Mouse (Mus musculus): ENCODE data around the gene Foxr1.

Foxr1 gene

DNA sequence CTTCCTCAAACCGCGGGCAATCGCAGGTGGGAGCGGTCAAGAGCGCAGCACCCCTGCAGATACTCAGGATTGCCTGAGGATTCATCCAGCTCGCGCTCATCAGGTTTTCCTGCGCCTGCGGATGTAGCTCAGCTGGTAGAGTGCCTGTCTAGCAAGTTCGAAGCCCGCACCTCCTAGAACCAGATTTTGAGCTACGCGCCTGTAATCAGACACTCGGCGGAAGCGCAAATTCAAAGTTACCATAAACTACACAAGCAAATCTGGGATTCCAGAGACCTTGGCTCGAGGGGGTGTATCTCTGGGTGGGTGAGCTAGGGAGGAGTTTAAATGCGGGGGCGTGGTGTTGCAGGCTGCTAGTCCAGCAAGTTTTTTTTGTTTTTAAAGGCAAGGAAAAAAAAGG lies at the start of gene Foxr1:
Gene Foxr1, minus strand, starts transcription at position 176 of the 400 bp plus-strand sequence.
- no peak for DNase-seq (ENCODE audit: low spot score)

GRCm38 (mm10) chr9:44490086-44490967 lies 49.4 kb upstream of the Foxr1 start:
- no peak for DNase-seq (ENCODE audit: low spot score)

GRCm38 (mm10) chr9:44489651-44490085 lies 48.7 kb upstream of the Foxr1 start:
- DNase-seq (ENCODE audit: low spot score) = no peak

GRCm38 (mm10) chr9:44488855-44489381 lies 48.0 kb upstream of the Foxr1 start:
- DNase-seq (ENCODE audit: low spot score) = no peak

- DNase-seq (ENCODE audit: low spot score) = no peak
Measured at GRCm38 (mm10) chr9:44488416-44488815, 47.5 kb upstream of the Foxr1 start.

- no peak for DNase-seq (ENCODE audit: low spot score)
Measured at GRCm38 (mm10) chr9:44487441-44487840, 46.5 kb upstream of the Foxr1 start.

GRCm38 (mm10) chr9:44486741-44487421 lies 45.9 kb upstream of the Foxr1 start:
- DNase-seq (ENCODE audit: low spot score) = no peak

DNA sequence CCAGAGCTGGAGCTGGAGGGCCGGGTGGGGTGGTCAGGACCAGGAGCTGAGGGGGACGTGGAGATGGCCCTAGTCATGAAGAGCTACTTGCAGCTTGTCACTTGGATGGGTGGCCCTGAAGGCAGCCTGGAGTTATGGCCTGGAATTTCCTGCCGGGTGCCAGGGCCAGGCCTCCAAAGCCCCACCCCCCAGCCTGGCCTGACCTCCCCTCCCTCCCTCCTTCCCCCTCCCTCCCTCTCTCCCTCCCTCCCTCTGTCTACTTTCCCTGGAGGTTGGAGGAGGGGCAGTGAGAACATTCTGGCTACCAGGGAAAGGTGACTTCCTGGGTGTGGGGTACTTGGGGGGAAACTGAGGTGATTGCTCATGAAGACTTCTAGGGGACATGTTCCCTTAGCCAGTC lies 45.4 kb upstream of the Foxr1 start:
- no peak for DNase-seq (ENCODE audit: low spot score)

DNA sequence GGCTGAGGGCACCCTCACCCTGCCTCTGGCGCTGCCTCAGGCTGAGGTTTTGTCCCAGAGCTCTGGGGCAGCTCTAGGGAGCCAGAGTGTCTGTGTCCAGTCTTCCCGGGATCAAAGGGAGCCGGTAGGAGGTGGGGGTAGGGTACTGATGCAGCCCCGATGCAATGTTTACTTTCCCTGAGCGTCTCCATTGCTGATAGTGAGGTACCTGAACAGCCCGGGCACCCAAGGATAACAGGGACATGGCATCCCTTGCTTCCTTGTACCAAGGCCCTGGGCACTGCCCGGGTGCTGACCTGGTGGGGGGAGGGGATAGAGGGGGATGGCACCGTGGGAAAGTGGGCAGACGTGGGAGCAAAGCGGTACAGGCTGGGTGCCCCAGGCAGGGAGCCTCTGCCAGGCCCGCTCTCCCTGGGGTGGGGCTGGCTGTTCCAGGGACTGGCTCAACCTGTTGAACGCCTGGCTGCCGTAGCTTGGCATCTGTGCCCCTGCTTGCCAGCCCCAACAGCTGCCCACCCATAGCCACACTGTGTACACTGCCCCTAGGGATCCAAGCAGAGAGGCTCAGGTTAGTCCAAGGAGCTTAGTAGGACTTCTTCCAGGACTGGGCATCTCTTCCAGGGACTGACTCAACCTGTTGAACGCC lies 44.7 kb upstream of the Foxr1 start:
- no peak for DNase-seq (ENCODE audit: low spot score)

GRCm38 (mm10) chr9:44485105-44485515 lies 44.2 kb upstream of the Foxr1 start:
- no peak for DNase-seq (ENCODE audit: low spot score)

- no peak for DNase-seq (ENCODE audit: low spot score)
Measured at GRCm38 (mm10) chr9:44484311-44485104, 43.6 kb upstream of the Foxr1 start.

DNA sequence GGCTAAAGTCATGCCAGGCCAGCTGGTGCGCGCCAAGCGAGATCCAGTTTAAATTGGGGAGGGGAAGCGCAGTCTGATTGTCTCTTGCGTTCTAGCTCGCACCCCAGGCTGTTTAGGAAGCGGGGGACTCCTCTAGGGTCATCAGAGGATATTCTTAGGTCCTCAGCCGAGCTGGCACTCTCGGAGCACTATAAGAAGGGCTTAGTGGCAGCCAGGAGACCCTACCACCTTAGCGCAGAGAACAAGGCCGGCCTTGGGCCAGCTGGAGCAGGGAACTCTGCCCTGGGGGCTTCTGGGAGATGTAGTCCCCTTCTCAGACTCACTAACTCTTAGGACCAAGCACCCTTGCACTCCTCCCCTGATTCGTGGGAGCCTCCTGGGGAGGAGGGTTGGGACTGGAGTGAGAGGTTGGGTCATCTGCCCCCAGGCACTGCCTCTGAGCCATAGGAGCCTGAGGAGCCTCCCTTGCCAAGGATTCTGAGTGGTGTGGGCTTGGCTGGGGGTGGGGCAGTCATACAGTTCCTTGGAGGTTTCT lies 42.6 kb upstream of the Foxr1 start:
- DNase-seq (ENCODE audit: low spot score) = no peak

- DNase-seq (ENCODE audit: low spot score) = no peak
Measured at GRCm38 (mm10) chr9:44483041-44483509, 42.1 kb upstream of the Foxr1 start.

- DNase-seq (ENCODE audit: low spot score) = peak; percentile 80
Measured at GRCm38 (mm10) chr9:44482552-44482951, 41.6 kb upstream of the Foxr1 start, which contains the start of gene Bcl9l. TSS of gene Bcl9l (plus strand) at chr9:44482825.

DNA sequence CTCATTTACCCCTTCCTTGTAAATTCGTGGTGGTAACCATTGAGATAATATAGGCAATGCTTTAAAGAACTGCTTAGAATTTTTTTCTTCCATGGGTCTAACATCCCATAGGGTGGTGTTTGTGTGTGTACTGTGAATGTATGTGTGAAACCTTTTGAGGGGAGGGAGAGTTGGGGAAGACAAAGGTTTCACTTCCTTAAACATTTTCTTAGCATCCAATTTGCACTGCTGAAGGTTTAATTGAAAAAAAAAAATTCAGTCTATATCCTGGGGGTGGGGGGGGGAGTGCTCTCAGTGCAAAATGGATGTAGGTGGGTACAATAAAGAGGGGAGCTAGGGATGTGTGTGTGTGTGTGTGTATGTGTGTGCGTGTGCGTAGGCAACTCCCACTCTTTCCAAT lies 41.2 kb upstream of the Foxr1 start:
- no peak for DNase-seq (ENCODE audit: low spot score)

DNA sequence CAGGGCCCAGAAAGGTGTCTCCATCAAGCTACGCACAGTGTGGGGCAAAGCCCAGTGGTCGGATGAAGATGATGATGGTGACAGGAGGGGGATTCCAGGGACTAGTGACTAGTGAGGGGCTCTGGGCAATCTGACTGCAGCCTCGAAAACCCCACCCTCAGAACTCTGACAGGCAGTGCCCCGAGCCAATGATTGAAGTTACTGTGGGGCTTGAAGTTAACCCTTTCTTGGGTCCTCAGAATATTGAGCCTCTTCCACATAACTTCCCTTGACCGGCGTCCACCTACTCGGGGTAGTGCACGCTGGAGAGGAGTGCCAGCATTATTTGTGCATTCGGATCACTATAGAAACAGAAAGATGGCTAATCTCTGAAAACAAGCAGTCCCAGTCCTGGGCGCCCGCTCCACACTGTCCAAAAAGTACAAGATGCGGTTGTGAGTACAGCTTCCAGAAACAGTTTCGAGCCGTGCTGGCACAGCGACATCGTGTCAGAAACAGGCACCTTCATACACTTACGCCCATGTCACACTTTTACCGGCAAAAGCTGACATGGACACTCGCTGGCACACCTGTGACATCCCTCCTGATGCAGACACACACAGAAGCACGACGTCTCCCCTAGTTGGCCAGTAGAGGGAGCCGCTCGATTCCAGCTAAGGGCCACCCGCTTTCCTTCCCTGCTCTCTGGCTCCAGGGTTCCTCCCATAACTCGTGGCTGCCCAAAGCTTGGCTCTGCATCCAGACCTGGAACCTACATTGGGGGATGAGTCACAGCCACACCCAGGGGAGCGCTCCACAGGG lies 38.9 kb upstream of the Foxr1 start:
- peak; percentile 82 for DNase-seq (ENCODE audit: low spot score)

- DNase-seq (ENCODE audit: low spot score) = no peak
Measured at GRCm38 (mm10) chr9:44478959-44479605, 38.1 kb upstream of the Foxr1 start.

- DNase-seq (ENCODE audit: low spot score) = no peak
Measured at GRCm38 (mm10) chr9:44478229-44478921, 37.4 kb upstream of the Foxr1 start.

Measured in layer of hippocampus, adult 9-10 months (tissue).